ENCODE assay signal across 17 mouse cellular contexts in genomic region chrX:99586282-99586681, GRCm38 (mm10).
"Had no signal": no experiment of that assay in that cellular context is flagged by ENCODE, and none has a peak within 500 bp of the region (broad histone marks: within the 10 kb centered on the region; RNA-seq: fewer than 3 reads in every experiment).

No protein-coding gene starts in this region.

- ATAC-seq: liver, postnatal 0 days; lung, postnatal 0 days had no signal

- H3K4me3 ChIP-seq: limb, embryonic 12.5 days; limb, embryonic 15.5 days; midbrain, embryonic 13.5 days had no signal

- H3K4me2 ChIP-seq: limb, embryonic 12.5 days; limb, embryonic 15.5 days; liver, embryonic 11.5 days; lung, embryonic 14.5 days; midbrain, embryonic 13.5 days had no signal

- H3K36me3 ChIP-seq: limb, embryonic 12.5 days; limb, embryonic 15.5 days; midbrain, embryonic 13.5 days had no signal

- H3K9ac ChIP-seq: limb, embryonic 12.5 days; limb, embryonic 15.5 days; liver, embryonic 14.5 days; liver, postnatal 0 days; lung, embryonic 14.5 days; midbrain, embryonic 13.5 days had no signal

- H3K27ac ChIP-seq: limb, embryonic 12.5 days; limb, embryonic 15.5 days; liver, embryonic 14.5 days; macrophage; midbrain, embryonic 13.5 days; stomach, postnatal 0 days had no signal

- DNase-seq: left cerebral cortex, postnatal 4 days; liver, postnatal 0 days; lung, embryonic 14.5 days; right cerebral cortex, adult 18-20 months; right cerebral cortex, postnatal 14 days; right cerebral cortex, postnatal 4 days; thymus, adult 2 months; thymus, postnatal 14 days; thymus, postnatal 4 days had no signal

- H3K9me3 ChIP-seq: limb, embryonic 12.5 days; limb, embryonic 15.5 days; midbrain, embryonic 13.5 days had no signal
